Mouse (Mus musculus) spleen, adult 18-20 months (tissue): ENCODE results near the gene Olfr555.
"Not testable (repeated sequence)": the region's sequence is repeated elsewhere in the genome, so short reads cannot be mapped to it uniquely, and the experiment has no call there.

Source experiments
- DNase-seq, 2 experiments: peaks; one replicate each; pipeline ENCODE4 v3.0.0; 2022; ENCODE audit warnings: mixed read lengths in 2 of 2

Gene Olfr555

DNA sequence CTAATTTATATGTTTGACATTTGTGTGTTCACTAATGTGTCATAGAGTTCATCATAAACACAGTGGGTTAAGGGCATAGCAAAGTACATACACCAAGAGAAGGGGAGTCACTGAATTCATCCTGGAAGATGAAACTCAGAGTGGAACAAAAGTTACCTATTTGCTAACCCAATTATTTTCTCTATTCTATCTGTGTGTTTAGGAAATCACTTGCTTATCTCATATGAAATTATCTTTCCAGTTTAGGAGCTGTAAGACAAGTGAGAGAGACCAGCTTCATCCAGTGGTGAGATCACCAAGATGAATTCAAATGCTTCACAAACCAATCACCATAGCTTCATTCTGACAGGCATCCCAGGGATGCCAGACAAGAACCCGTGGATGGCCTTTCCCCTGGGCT, at the start of gene Olfr555:
Gene Olfr555, plus strand, starts transcription at position 301 of the 400 bp plus-strand sequence.
- no peak for DNase-seq

- no peak for DNase-seq
Measured at GRCm38 (mm10) chr7:102618118-102618517, 40.5 kb upstream of the Olfr555 start, which contains the start of gene Olfr553. Gene Olfr553, minus strand, starts transcription at chr7:102618218.

GRCm38 (mm10) chr7:102619608-102620007, 39.0 kb upstream of the Olfr555 start:
- DNase-seq, result no peak

- DNase-seq, result not testable (repeated sequence)
Measured at GRCm38 (mm10) chr7:102620368-102620767, 38.3 kb upstream of the Olfr555 start.

- peak in 1 of 2 experiments; percentile 44 for DNase-seq
Measured at GRCm38 (mm10) chr7:102636665-102637064, 22.0 kb upstream of the Olfr555 start.

GRCm38 (mm10) chr7:102638132-102638531, 20.5 kb upstream of the Olfr555 start, which contains the start of gene Olfr554:
Gene Olfr554, plus strand, starts transcription at chr7:102638432.
- DNase-seq, result no peak

GRCm38 (mm10) chr7:102644945-102645344, 13.7 kb upstream of the Olfr555 start:
- DNase-seq, result not testable (repeated sequence)

DNA sequence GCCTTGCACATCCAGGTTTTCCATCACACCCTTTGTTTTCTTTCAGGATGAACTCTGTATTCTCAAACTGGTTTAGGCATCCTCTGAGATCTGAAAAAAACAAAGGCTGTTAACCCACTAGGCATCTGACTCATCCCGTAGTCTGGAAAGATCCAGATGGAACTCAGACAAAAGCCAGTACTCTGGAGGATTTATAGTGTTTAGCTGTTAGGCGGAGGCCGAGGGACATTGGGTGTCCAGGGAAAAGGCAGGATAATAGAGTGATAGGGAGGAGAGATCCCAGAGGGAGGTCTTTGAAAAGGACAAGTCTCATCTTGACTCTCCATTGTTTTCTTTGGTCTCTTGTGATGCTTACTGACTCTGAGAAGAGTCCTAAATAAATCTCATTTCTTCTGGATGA, 6.0 kb downstream of the Olfr555 start, which contains the start of gene Olfr556:
Gene Olfr556, plus strand, starts transcription at position 301 of the 400 bp plus-strand sequence.
- DNase-seq, result no peak

- no peak for DNase-seq
Measured at GRCm38 (mm10) chr7:102665378-102665777, 6.8 kb downstream of the Olfr555 start.

DNA sequence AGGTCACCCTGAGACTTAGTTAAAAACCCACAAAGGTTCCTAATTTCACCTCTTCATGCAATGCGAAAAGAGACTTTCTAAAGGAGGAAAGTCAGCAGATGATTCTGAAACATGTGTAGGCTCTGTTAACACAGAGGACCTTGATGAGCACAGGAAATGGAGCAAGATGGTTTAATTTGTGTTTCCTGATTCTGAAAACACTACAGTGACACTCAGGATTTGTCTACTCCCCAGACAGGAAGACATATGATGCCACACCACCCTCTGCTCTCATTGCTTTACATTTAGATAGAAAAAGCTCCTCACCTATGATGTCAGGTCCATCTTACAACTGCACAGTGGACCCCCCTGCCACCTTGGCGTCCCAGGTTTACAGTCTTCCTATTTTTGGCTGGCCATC, 17.6 kb downstream of the Olfr555 start:
- DNase-seq, result no peak

DNA sequence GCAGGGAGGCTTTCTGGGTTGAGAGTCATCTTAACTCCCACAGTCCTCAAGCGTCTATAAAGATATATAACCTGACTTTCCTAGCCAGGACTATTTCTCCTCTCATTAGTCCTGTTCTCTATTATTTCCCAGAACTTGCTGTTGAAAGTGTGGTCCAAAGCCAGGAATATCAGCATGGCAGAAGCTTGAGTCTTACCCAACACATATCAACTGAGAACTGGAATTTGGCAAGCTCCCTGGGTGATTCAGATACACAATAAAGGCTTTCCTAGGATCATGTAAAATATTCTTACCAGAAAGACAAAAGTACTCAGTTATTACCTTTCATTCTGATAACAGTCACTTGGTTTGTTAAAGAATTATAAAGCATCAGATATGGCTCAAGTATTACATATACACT, 23.3 kb downstream of the Olfr555 start:
- no peak for DNase-seq

DNA sequence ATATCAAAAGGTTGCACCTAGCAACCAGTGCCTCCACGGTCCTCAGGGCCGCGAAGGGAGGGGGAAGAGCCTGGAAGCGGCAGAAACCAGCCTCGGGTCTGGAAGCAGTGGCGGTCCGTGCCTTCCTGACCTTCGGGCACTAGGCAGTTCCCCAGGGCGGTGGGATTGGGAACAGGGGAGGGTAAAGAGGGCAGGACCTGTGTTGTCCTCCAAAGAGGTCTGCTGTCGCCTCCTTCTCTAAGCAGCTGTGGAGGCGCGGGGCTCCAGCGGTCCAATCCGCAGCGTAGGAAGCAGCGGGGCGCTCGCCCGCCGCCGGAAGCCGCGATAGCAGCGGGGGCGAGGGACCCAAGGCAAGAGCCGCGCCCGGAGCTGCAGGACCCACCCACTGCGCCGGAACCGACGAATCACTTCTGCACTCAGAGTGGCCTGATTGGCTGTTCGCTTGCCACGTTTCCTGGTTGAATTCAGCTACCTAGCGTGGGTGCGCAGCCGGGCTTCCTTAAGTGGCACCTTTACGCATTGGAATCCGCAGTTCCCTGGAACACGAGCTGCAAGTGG, 28.4 kb downstream of the Olfr555 start, which contains the start of gene Trim68:
Gene Trim68, minus strand, starts transcription at position 384 of the 558 bp plus-strand sequence.
- peak; percentile 82 to 85 for DNase-seq

DNA sequence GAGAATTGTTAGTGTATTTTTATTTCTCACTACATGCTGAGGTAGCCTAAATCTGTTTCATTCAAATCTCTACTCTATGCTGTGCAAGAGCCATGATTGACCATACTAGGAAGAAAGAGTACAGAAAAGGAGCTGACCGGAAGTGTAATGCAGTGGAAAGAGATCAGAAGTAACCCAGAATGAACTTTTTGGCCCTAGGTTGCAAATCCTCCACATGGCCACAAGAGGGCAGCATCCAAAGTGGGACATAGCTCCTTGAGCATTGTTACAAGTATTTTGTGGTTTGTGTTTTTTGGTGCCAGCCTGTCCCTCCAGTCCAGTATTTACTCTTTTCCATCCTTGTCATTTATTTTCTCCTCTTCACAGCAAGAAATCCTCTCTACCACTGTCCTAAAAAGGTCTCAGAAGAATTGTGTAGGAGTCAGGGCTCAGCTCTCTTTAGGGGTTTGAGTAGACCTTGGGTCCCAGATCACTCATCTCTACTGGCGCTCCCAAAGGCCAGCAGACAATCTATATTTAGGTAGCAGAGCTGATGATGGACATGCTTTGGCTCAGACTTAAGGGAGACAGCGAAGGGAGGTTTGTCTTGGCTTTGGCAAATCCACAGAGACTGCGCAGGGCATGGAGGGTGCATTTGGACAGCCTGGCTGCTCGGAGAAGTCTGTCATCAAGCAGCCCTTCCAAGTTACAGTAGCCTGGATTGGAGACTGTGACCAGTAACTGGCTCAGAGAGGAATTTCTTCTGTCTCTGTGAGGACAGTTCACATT, 36.9 kb downstream of the Olfr555 start, which contains the start of gene Olfr557:
Gene Olfr557, plus strand, starts transcription at position 553 of the 768 bp plus-strand sequence.
- peak in 1 of 2 experiments; percentile 30 for DNase-seq

- DNase-seq, result no peak
Measured at GRCm38 (mm10) chr7:102698461-102698860, 39.8 kb downstream of the Olfr555 start.

- no peak for DNase-seq
Measured at GRCm38 (mm10) chr7:102701915-102702314, 43.3 kb downstream of the Olfr555 start, which contains the start of gene Olfr558. Gene Olfr558, plus strand, starts transcription at chr7:102702215.
